Mouse (Mus musculus) embryonic fibroblast, embryonic 13.5 days (primary cell): ENCODE results near the gene Eif3i.

Source experiments
- CTCF ChIP-seq: IDR thresholded peaks from 2 replicates; pipeline ENCODE4 v1.5.1; 2011; ENCODE audit warnings: mild to moderate bottlenecking, control low read depth, low read length, moderate library complexity, borderline replicate concordance; ENCODE audit not compliant: insufficient read depth
- POLR2A ChIP-seq: IDR thresholded peaks from 2 replicates; pipeline ENCODE4 v1.6.1; 2011; ENCODE audit warnings: low read depth, mild to moderate bottlenecking, control low read depth, low read length, moderate library complexity

DNA sequence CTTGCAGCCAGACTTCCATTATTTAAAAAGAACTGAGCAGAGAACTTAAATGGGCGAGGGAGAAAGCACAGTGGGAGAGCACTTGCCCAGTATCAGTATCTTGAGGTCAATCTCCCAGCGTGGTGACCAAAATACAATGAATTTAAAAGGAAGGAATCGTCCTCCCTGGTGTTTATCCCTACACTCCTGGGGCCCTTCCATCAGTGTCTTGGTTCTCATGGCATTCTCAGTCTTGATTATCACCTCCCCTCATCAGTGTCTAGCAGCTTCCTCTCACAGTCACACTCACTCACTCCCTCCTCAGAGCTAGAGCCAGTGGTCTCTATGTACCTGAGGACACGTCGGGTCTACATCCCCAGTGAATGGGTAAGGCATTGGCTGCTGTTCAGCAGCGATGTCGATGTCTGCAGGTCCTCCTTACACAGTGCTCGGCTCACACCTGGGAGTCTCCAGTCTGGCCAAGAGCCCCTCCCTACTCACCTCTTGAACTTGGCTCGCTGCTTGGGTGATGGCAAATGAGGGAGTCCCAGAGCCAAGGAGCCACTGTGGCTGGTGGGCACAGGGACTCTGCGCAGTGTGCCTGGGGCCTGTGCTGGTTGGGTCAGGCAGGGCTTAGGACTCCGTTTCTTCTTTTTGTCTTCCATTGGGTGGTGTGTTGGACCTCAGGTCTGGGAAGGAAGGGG lies 21.8 kb upstream of the Eif3i start:
- no peak for TF ChIP-seq POLR2A
- no peak for TF ChIP-seq CTCF
